Mouse (Mus musculus) lung, adult 2 months (tissue): Measurements from ENCODE around the gene Cplane1. TPM values are rescaled to one million over a fixed set of nuclear protein-coding genes. Genes with fewer than 3 reads are reported as not detected.
"Not testable (repeated sequence)": the region's sequence is repeated elsewhere in the genome, so short reads cannot be mapped to it uniquely, and the experiment has no call there.

Experiments
- DNase-seq: peaks from one replicate; pipeline ENCODE4 v3.0.0; 2022
- H3K4me1 ChIP-seq: fragments of 200-500 bp; 2 replicates; pipeline ENCODE4 v1.6.1; 2011; ENCODE audit warnings: low read length; ENCODE audit not compliant: control insufficient read depth, insufficient read depth
- H3K4me3 ChIP-seq: fragments of 200-500 bp; replicated peaks from 2 replicates; pipeline ENCODE3; 2011; ENCODE audit warnings: low read depth, mild to moderate bottlenecking, control low read depth, low read length; ENCODE audit errors: extremely low read depth
- CTCF ChIP-seq: fragments of 200-500 bp; IDR thresholded peaks from 2 replicates; pipeline ENCODE4 v1.5.1; 2011; ENCODE audit warnings: mild to moderate bottlenecking, low read length, control low read depth; ENCODE audit not compliant: insufficient read depth
- POLR2A ChIP-seq: fragments of 200-500 bp; IDR thresholded peaks from 2 replicates; pipeline ENCODE4 v1.6.1; 2011; ENCODE audit warnings: low read depth, mild to moderate bottlenecking, control low read depth, low read length, borderline replicate concordance; ENCODE audit errors: extremely low read depth
- WGBS: fragments of 180-500 bp; shearing (Covaris S2); methylation state at CpG from one replicate; pipeline ENCODE4 v1.1.7; 2018; 5-methylcytosine and 5-hydroxymethylcytosine counted together
- polyA plus RNA-seq: library from polyadenylated mRNA; depleted of rRNA; stranded (reverse); fragments of >200 nt; gene quantifications from 2 replicates; pipeline ENCODE4 v1.2.3, GENCODE M21; 2012

The Cplane1 gene
- polyA plus RNA-seq, 1 experiment: 4.4 TPM

- no peaks in the 10 kb centered on the region for H3K4me1 ChIP-seq
- WGBS: 77% methylated on average over 13 of the region's 13 CpGs
- DNase-seq: no peak
- TF ChIP-seq CTCF (no peak), POLR2A (no peak)
- H3K4me3 ChIP-seq: no peak overlapping the region
Measured at GRCm38 (mm10) chr15:8214811-8215210, 45.9 kb downstream of the Cplane1 start.

- H3K4me3 ChIP-seq, DNase-seq, H3K4me1 ChIP-seq: not testable (repeated sequence)
- WGBS: 76% methylated on average over 1 of the region's 1 CpGs
Measured at GRCm38 (mm10) chr15:8234167-8234566, 65.3 kb downstream of the Cplane1 start.

GRCm38 (mm10) chr15:8265946-8266345 lies 97.0 kb downstream of the Cplane1 start:
- 80% methylated on average over 3 of the region's 3 CpGs for WGBS
- no peak for DNase-seq
- no peak overlapping the region for H3K4me3 ChIP-seq

GRCm38 (mm10) chr15:8267211-8267610 lies 98.3 kb downstream of the Cplane1 start:
- no peak for DNase-seq
- WGBS: 93% methylated on average over 3 of the region's 3 CpGs
- Histone ChIP-seq H3K4me1 (no peaks in the 10 kb centered on the region), H3K4me3 (no peak overlapping the region)
- TF ChIP-seq CTCF (no peak), POLR2A (no peak)

More at GRCm38 (mm10) chr15:8265946-8266345, 97.0 kb downstream of the Cplane1 start:
- H3K4me1 ChIP-seq: no peaks in the 10 kb centered on the region
- TF ChIP-seq CTCF (no peak), POLR2A (no peak)

- no peak for TF ChIP-seq CTCF
- no peak for TF ChIP-seq POLR2A
- WGBS: 77% methylated on average over 8 of the region's 8 CpGs
- H3K4me1 ChIP-seq: no peaks in the 10 kb centered on the region
- DNase-seq: no peak
- H3K4me3 ChIP-seq: no peak overlapping the region
Measured at GRCm38 (mm10) chr15:8268231-8268630, 99.3 kb downstream of the Cplane1 start.

- WGBS: 81% methylated on average over 8 of the region's 8 CpGs
- DNase-seq: no peak
- no peaks in the 10 kb centered on the region for H3K4me1 ChIP-seq
- TF ChIP-seq POLR2A (no peak), CTCF (no peak)
- H3K4me3 ChIP-seq: no peak overlapping the region
Measured at GRCm38 (mm10) chr15:8271952-8272351, 103.0 kb downstream of the Cplane1 start.

GRCm38 (mm10) chr15:8277916-8278315 lies 109.0 kb downstream of the Cplane1 start:
- WGBS: 87% methylated on average over 4 of the region's 4 CpGs
- not testable (repeated sequence) for DNase-seq, H3K4me1 ChIP-seq, H3K4me3 ChIP-seq

- Histone ChIP-seq H3K4me1 (no peaks in the 10 kb centered on the region), H3K4me3 (peak overlapping the region; percentile 61)
- 13% methylated on average over 17 of the region's 17 CpGs for WGBS
- TF ChIP-seq POLR2A (no peak), CTCF (no peak)
- DNase-seq: peak; percentile 12
Measured at GRCm38 (mm10) chr15:8279320-8279779, 110.4 kb downstream of the Cplane1 start.

- no peaks in the 10 kb centered on the region for H3K4me1 ChIP-seq
- 30% methylated on average over 19 of the region's 20 CpGs for WGBS
- TF ChIP-seq POLR2A: no peak
- TF ChIP-seq CTCF: no peak
- peak overlapping the region; percentile 56 for H3K4me3 ChIP-seq
- DNase-seq: peak; percentile 21
Measured at GRCm38 (mm10) chr15:8279929-8280610, 111.2 kb downstream of the Cplane1 start.

GRCm38 (mm10) chr15:8281701-8282100 lies 112.8 kb downstream of the Cplane1 start:
- 58% methylated on average over 7 of the region's 7 CpGs for WGBS
- Histone ChIP-seq H3K4me1 (no peaks in the 10 kb centered on the region), H3K4me3 (no peak overlapping the region)
- TF ChIP-seq POLR2A: no peak
- no peak for TF ChIP-seq CTCF
- no peak for DNase-seq
